Mouse (Mus musculus): ENCODE data around the gene Tbcd. TPM values are rescaled to one million over a fixed set of nuclear protein-coding genes. Genes with fewer than 3 reads are reported as not detected.

Tbcd gene
- polyA plus RNA-seq, 1 experiment from 2014 or later, result 37.1 TPM

GRCm38 (mm10) chr11:121479476-121480203, 27.9 kb downstream of the Tbcd start:
- H3K9ac ChIP-seq, result no peak overlapping the region
- peaks cover 4% of the 10 kb centered on the region; the same call in 1 of the 2 replicates for H3K36me3 ChIP-seq
- no peaks in the 10 kb centered on the region for H3K4me1 ChIP-seq
- H3K4me2 ChIP-seq, result no peak overlapping the region
- H3K9me3 ChIP-seq, result no peaks in the 10 kb centered on the region
- no peak for ATAC-seq (ENCODE audit: borderline replicate concordance, extremely low read depth, low FRiP score, low TSS enrichment)
- H3K4me3 ChIP-seq, result no peak overlapping the region
- 88% methylated on average over 15 of the region's 15 CpGs for WGBS
- H3K27me3 ChIP-seq, result no peaks in the 10 kb centered on the region
- no peak overlapping the region for H3K27ac ChIP-seq

- 86% methylated on average over 2 of the region's 2 CpGs for WGBS
- H3K9ac ChIP-seq, result no peak overlapping the region
- no peaks in the 10 kb centered on the region for H3K9me3 ChIP-seq
- H3K36me3 ChIP-seq, result peaks cover 4% of the 10 kb centered on the region; the same call in 1 of the 2 replicates
- H3K4me3 ChIP-seq, result no peak overlapping the region
- H3K4me2 ChIP-seq, result no peak overlapping the region
- H3K27me3 ChIP-seq, result no peaks in the 10 kb centered on the region
- no peak overlapping the region for H3K27ac ChIP-seq
- H3K4me1 ChIP-seq, result no peaks in the 10 kb centered on the region
- ATAC-seq (ENCODE audit: borderline replicate concordance, extremely low read depth, low FRiP score, low TSS enrichment), result no peak
Observed at GRCm38 (mm10) chr11:121481129-121481528, 29.4 kb downstream of the Tbcd start.

GRCm38 (mm10) chr11:121485882-121486281, 34.1 kb downstream of the Tbcd start:
- Histone ChIP-seq H3K9me3 (no peaks in the 10 kb centered on the region), H3K4me2 (no peak overlapping the region), H3K9ac (no peak overlapping the region), H3K4me3 (no peak overlapping the region), H3K36me3 (no peaks in the 10 kb centered on the region), H3K4me1 (no peaks in the 10 kb centered on the region), H3K27ac (no peak overlapping the region), H3K27me3 (no peaks in the 10 kb centered on the region)
- ATAC-seq (ENCODE audit: borderline replicate concordance, extremely low read depth, low FRiP score, low TSS enrichment), result no peak
- WGBS, result 83% methylated on average over 9 of the region's 9 CpGs

- no peaks in the 10 kb centered on the region for H3K4me1 ChIP-seq
- H3K27ac ChIP-seq, result no peak overlapping the region
- no peaks in the 10 kb centered on the region for H3K27me3 ChIP-seq
- H3K9me3 ChIP-seq, result no peaks in the 10 kb centered on the region
- H3K36me3 ChIP-seq, result no peaks in the 10 kb centered on the region
- no peak overlapping the region for H3K4me2 ChIP-seq
- H3K4me3 ChIP-seq, result no peak overlapping the region
- H3K9ac ChIP-seq, result no peak overlapping the region
- ATAC-seq (ENCODE audit: borderline replicate concordance, extremely low read depth, low FRiP score, low TSS enrichment), result no peak
Observed at GRCm38 (mm10) chr11:121490651-121491050, 38.9 kb downstream of the Tbcd start.

GRCm38 (mm10) chr11:121500595-121500994, 48.8 kb downstream of the Tbcd start:
- Histone ChIP-seq H3K4me1 (no peaks in the 10 kb centered on the region), H3K4me2 (no peak overlapping the region), H3K4me3 (no peak overlapping the region), H3K27ac (no peak overlapping the region), H3K36me3 (no peaks in the 10 kb centered on the region), H3K27me3 (no peaks in the 10 kb centered on the region), H3K9me3 (no peaks in the 10 kb centered on the region), H3K9ac (no peak overlapping the region)
- no peak for ATAC-seq (ENCODE audit: borderline replicate concordance, extremely low read depth, low FRiP score, low TSS enrichment)

GRCm38 (mm10) chr11:121501525-121501924, 49.8 kb downstream of the Tbcd start:
- H3K9me3 ChIP-seq, result no peaks in the 10 kb centered on the region
- no peak for ATAC-seq (ENCODE audit: borderline replicate concordance, extremely low read depth, low FRiP score, low TSS enrichment)
- WGBS, result 73% methylated on average over 4 of the region's 4 CpGs
- no peaks in the 10 kb centered on the region for H3K4me1 ChIP-seq
- no peaks in the 10 kb centered on the region for H3K27me3 ChIP-seq
- no peak overlapping the region for H3K4me2 ChIP-seq
- no peak overlapping the region for H3K27ac ChIP-seq
- no peaks in the 10 kb centered on the region for H3K36me3 ChIP-seq
- no peak overlapping the region for H3K4me3 ChIP-seq
- no peak overlapping the region for H3K9ac ChIP-seq

- H3K4me2 ChIP-seq, result no peak overlapping the region
- H3K27ac ChIP-seq, result no peak overlapping the region
- H3K9me3 ChIP-seq, result no peaks in the 10 kb centered on the region
- no peak overlapping the region for H3K9ac ChIP-seq
- no peaks in the 10 kb centered on the region for H3K4me1 ChIP-seq
- no peak overlapping the region for H3K4me3 ChIP-seq
- H3K27me3 ChIP-seq, result no peaks in the 10 kb centered on the region
- ATAC-seq (ENCODE audit: borderline replicate concordance, extremely low read depth, low FRiP score, low TSS enrichment), result no peak
- no peaks in the 10 kb centered on the region for H3K36me3 ChIP-seq
- 68% methylated on average over 4 of the region's 4 CpGs for WGBS
Observed at GRCm38 (mm10) chr11:121502000-121502860, 50.5 kb downstream of the Tbcd start.

GRCm38 (mm10) chr11:121508478-121508877, 56.7 kb downstream of the Tbcd start:
- no peak overlapping the region for H3K9ac ChIP-seq
- no peak overlapping the region for H3K4me2 ChIP-seq
- 66% methylated on average over 4 of the region's 4 CpGs for WGBS
- no peaks in the 10 kb centered on the region for H3K36me3 ChIP-seq
- H3K27ac ChIP-seq, result no peak overlapping the region
- H3K27me3 ChIP-seq, result no peaks in the 10 kb centered on the region
- ATAC-seq (ENCODE audit: borderline replicate concordance, extremely low read depth, low FRiP score, low TSS enrichment), result no peak
- H3K9me3 ChIP-seq, result no peaks in the 10 kb centered on the region
- peaks cover 2% of the 10 kb centered on the region; the same call in 1 of the 2 replicates for H3K4me1 ChIP-seq
- no peak overlapping the region for H3K4me3 ChIP-seq

- H3K9me3 ChIP-seq, result no peaks in the 10 kb centered on the region
- no peaks in the 10 kb centered on the region for H3K27me3 ChIP-seq
- no peak for ATAC-seq (ENCODE audit: borderline replicate concordance, extremely low read depth, low FRiP score, low TSS enrichment)
- H3K36me3 ChIP-seq, result no peaks in the 10 kb centered on the region
- H3K27ac ChIP-seq, result no peak overlapping the region
- H3K4me1 ChIP-seq, result peaks cover 2% of the 10 kb centered on the region; the same call in 1 of the 2 replicates
- H3K4me2 ChIP-seq, result no peak overlapping the region
- WGBS, result 55% methylated on average over 9 of the region's 9 CpGs
- H3K9ac ChIP-seq, result no peak overlapping the region
- H3K4me3 ChIP-seq, result no peak overlapping the region
Observed at GRCm38 (mm10) chr11:121510512-121511246, 58.9 kb downstream of the Tbcd start.

GRCm38 (mm10) chr11:121512896-121513572, 61.3 kb downstream of the Tbcd start:
- Histone ChIP-seq H3K27ac (no peak overlapping the region), H3K4me1 (peaks cover 2% of the 10 kb centered on the region; the same call in 1 of the 2 replicates), H3K4me3 (no peak overlapping the region), H3K9ac (no peak overlapping the region), H3K27me3 (no peaks in the 10 kb centered on the region), H3K9me3 (no peaks in the 10 kb centered on the region), H3K36me3 (no peaks in the 10 kb centered on the region), H3K4me2 (no peak overlapping the region)
- ATAC-seq (ENCODE audit: borderline replicate concordance, extremely low read depth, low FRiP score, low TSS enrichment), result no peak
- WGBS, result 89% methylated on average over 8 of the region's 8 CpGs

GRCm38 (mm10) chr11:121515996-121516395, 64.2 kb downstream of the Tbcd start:
- no peak overlapping the region for H3K9ac ChIP-seq
- no peak for ATAC-seq (ENCODE audit: borderline replicate concordance, extremely low read depth, low FRiP score, low TSS enrichment)
- H3K4me3 ChIP-seq, result no peak overlapping the region
- H3K36me3 ChIP-seq, result no peaks in the 10 kb centered on the region
- no peaks in the 10 kb centered on the region for H3K4me1 ChIP-seq
- no peaks in the 10 kb centered on the region for H3K27me3 ChIP-seq
- no peak overlapping the region for H3K27ac ChIP-seq
- no peaks in the 10 kb centered on the region for H3K9me3 ChIP-seq
- H3K4me2 ChIP-seq, result no peak overlapping the region
- 76% methylated on average over 9 of the region's 9 CpGs for WGBS

All from lung, embryonic 15.5 days (tissue).